Mouse (Mus musculus) CD4-positive helper T cell, adult 2 months (primary cell): ENCODE data around the gene Nemp1.

ENCODE experiments used
- DNase-seq: peaks from one replicate; pipeline ENCODE4 v3.0.0-alpha.2; 2012; ENCODE audit warnings: low read depth, missing footprints, low spot score

Nemp1 gene

GRCm38 (mm10) chr10:127671276-127671675 is 4.6 kb downstream of the Nemp1 start:
- DNase-seq: peak; percentile 63

GRCm38 (mm10) chr10:127674046-127674655 is 7.5 kb downstream of the Nemp1 start:
- no peak for DNase-seq

- peak; percentile 87 for DNase-seq
Measured at GRCm38 (mm10) chr10:127674794-127675522, 8.3 kb downstream of the Nemp1 start.

- no peak for DNase-seq
Measured at GRCm38 (mm10) chr10:127675859-127676398, 9.2 kb downstream of the Nemp1 start.

- peak; percentile 99 for DNase-seq
Measured at GRCm38 (mm10) chr10:127676691-127677548, 10.2 kb downstream of the Nemp1 start.

- peak; percentile 82 for DNase-seq
Measured at GRCm38 (mm10) chr10:127677591-127678336, 11.1 kb downstream of the Nemp1 start.

- DNase-seq: no peak
Measured at GRCm38 (mm10) chr10:127679208-127679607, 12.5 kb downstream of the Nemp1 start.

GRCm38 (mm10) chr10:127679881-127680280 is 13.2 kb downstream of the Nemp1 start:
- DNase-seq: no peak

GRCm38 (mm10) chr10:127682886-127683285 is 16.2 kb downstream of the Nemp1 start:
- no peak for DNase-seq

GRCm38 (mm10) chr10:127691053-127691452 is 24.4 kb downstream of the Nemp1 start:
- no peak for DNase-seq

- DNase-seq: peak; percentile 44
Measured at GRCm38 (mm10) chr10:127694636-127695035, 27.9 kb downstream of the Nemp1 start.

GRCm38 (mm10) chr10:127695775-127696174 is 29.1 kb downstream of the Nemp1 start:
- no peak for DNase-seq

- DNase-seq: no peak
Measured at GRCm38 (mm10) chr10:127698966-127699365, 32.3 kb downstream of the Nemp1 start.

GRCm38 (mm10) chr10:127703299-127703698 is 36.6 kb downstream of the Nemp1 start:
- DNase-seq: no peak

- no peak for DNase-seq
Measured at GRCm38 (mm10) chr10:127704293-127704692, 37.6 kb downstream of the Nemp1 start.

- DNase-seq: no peak
Measured at GRCm38 (mm10) chr10:127704766-127705220, 38.1 kb downstream of the Nemp1 start, which contains the start of gene Myo1a. Myo1a (plus strand) TSS chr10:127705170.

- no peak for DNase-seq
Measured at GRCm38 (mm10) chr10:127705783-127706182, 39.1 kb downstream of the Nemp1 start.

- no peak for DNase-seq
Measured at GRCm38 (mm10) chr10:127707721-127708120, 41.0 kb downstream of the Nemp1 start.

- DNase-seq: no peak
Measured at GRCm38 (mm10) chr10:127708850-127709370, 42.2 kb downstream of the Nemp1 start.

- DNase-seq: no peak
Measured at GRCm38 (mm10) chr10:127710331-127710730, 43.6 kb downstream of the Nemp1 start.

- DNase-seq: no peak
Measured at GRCm38 (mm10) chr10:127712736-127713135, 46.0 kb downstream of the Nemp1 start.
